Mouse (Mus musculus): ENCODE data around the gene Mob3a. TPM values are rescaled to one million over a fixed set of nuclear protein-coding genes. Genes with fewer than 3 reads are reported as not detected.

Mob3a gene
- total and polyA plus RNA-seq, 3 experiments: 56.9 to 84.2 (median 71.4) TPM

GRCm38 (mm10) chr10:80665016-80665380 is 36.8 kb downstream of the Mob3a start:
- dilution Hi-C loops (cut with MboI; ENCODE audit: extremely low pct_ligation_motif_present, extremely low pct_unique_long_range_greater_than_20kb, low sequenced_read_pairs): no loop called here
- no peak overlapping the region for H3K9ac ChIP-seq (ENCODE audit: insufficient read depth, low read depth)
- peaks cover 45 to 49% of the 10 kb centered on the region in 2 experiments for H3K36me3 ChIP-seq (replicated peaks in 1 of 2; ENCODE audit: control insufficient read depth in 1 of 2, insufficient read depth in 1 of 2, low read length in 1 of 2)
- H3K27me3 ChIP-seq (replicated peaks): no peaks in the 10 kb centered on the region
- no peak overlapping the region for H3K4me3 ChIP-seq (replicated peaks in 1 of 3; ENCODE audit: low read depth in 2 of 3, low read length in 2 of 3, poor library complexity in 1 of 3)
- in situ Hi-C loops (cut with MboI; ENCODE audit: low pct_ligation_motif_present, low pct_unique_long_range_greater_than_20kb, low sequenced_read_pairs): no loop called here
- no peak for DNase-seq (ENCODE audit: extremely low read depth)
- H3K4me1 ChIP-seq (ENCODE audit: control insufficient read depth in 1 of 2, insufficient read depth in 2 of 2): peaks cover 13 to 74% of the 10 kb centered on the region in 2 experiments
- H3K4me2 ChIP-seq (ENCODE audit: insufficient read depth, low read depth, poor library complexity, severe bottlenecking): no peak overlapping the region
- peak overlapping the region; percentile 71 for H3K27ac ChIP-seq (ENCODE audit: insufficient read depth, low read depth)
- no peaks in the 10 kb centered on the region for H3K79me2 ChIP-seq (replicated peaks; ENCODE audit: control insufficient read depth, extremely low read depth, insufficient read depth, poor library complexity, severe bottlenecking)
- no peak for TF ChIP-seq KAT2A (IDR thresholded peaks at IDR 0.05; ENCODE audit: insufficient replicate concordance, low read length)
- no peaks in the 10 kb centered on the region for H3K9me3 ChIP-seq (replicated peaks; ENCODE audit: low read length)

DNA sequence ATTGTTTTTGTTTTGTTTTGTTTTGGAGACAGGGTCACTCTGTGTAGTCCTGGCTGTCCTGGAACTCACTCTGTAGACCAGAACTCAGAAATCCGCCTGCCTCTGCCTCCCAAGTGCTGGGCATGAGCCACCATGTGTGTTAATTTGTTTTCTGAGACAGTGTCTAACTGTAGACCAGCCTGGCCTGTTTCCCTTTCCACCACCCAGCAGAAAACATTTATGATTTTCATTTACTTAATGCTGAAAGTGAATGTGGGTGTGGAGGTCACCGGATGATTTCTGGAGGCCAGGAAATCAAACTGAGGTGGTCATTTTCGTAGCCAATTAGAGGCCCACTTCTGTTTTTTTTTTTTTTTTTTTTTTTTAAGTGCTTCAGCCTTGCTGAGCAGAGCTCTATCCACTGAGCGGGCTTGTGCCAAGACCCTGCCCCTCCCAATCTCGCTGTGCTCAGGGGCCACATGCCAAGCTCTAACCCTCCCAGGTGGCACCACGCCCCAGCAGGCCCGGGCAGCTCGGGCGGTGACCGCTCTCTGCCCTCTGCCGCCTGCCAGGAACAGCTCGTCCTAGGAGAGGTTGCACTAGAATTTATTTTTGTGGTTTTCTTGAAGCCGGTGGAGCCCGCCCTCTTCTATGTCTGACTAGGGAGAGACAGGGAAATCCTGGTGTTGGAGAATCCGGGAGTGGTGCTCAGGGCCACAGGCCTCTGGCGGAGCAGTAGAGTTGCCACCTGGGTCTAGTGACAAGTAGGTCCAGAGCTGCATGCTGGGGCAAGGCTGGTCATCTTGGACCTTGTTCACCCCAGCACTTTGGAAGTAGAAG is 37.4 kb downstream of the Mob3a start:
- H3K4me2 ChIP-seq (ENCODE audit: insufficient read depth, low read depth, poor library complexity, severe bottlenecking): no peak overlapping the region
- in situ Hi-C loops (cut with MboI; ENCODE audit: low pct_ligation_motif_present, low pct_unique_long_range_greater_than_20kb, low sequenced_read_pairs) (no loop called here), dilution Hi-C loops (cut with MboI; ENCODE audit: extremely low pct_ligation_motif_present, extremely low pct_unique_long_range_greater_than_20kb, low sequenced_read_pairs) (no loop called here)
- peaks cover 39 to 43% of the 10 kb centered on the region in 2 experiments for H3K36me3 ChIP-seq (replicated peaks in 1 of 2; ENCODE audit: control insufficient read depth in 1 of 2, insufficient read depth in 1 of 2, low read length in 1 of 2)
- no peak overlapping the region for H3K4me3 ChIP-seq (replicated peaks in 1 of 3; ENCODE audit: low read depth in 2 of 3, low read length in 2 of 3, poor library complexity in 1 of 3)
- TF ChIP-seq IRF4 (IDR thresholded peaks at IDR 0.05; ENCODE audit: low read depth, low read length) (0 out of 2 replicates have a peak, but pooled peaks have one; percentile 19), POLR2AphosphoS2 (IDR thresholded peaks at IDR 0.05; ENCODE audit: low read depth, low read length) (no peak), UBTF (IDR thresholded peaks at IDR 0.05; ENCODE audit: low read depth, low read length) (no peak), MAZ (IDR thresholded peaks at IDR 0.05; ENCODE audit: low read depth, low read length) (no peak), MXI1 (IDR thresholded peaks at IDR 0.05; ENCODE audit: low read depth, low read length) (peak; percentile 30; the same call in 1 of the 2 replicates), ELF1 (IDR thresholded peaks at IDR 0.05; ENCODE audit: low read depth, low read length) (0 out of 2 replicates have a peak, but pooled peaks have one; percentile 28), ZNF384 (IDR thresholded peaks at IDR 0.05; ENCODE audit: low read depth, low read length) (peak; percentile 87), TCF12 (IDR thresholded peaks at IDR 0.05; ENCODE audit: low read depth, low read length) (no peak), POLR2A (IDR thresholded peaks at IDR 0.05; ENCODE audit: low read depth, low read length) (peak; percentile 20; the same call in 1 of the 2 replicates)
- H3K27me3 ChIP-seq (replicated peaks): no peaks in the 10 kb centered on the region
- no peaks in the 10 kb centered on the region for H3K9me3 ChIP-seq (replicated peaks; ENCODE audit: low read length)
- H3K79me2 ChIP-seq (replicated peaks; ENCODE audit: control insufficient read depth, extremely low read depth, insufficient read depth, poor library complexity, severe bottlenecking): no peaks in the 10 kb centered on the region
- no peak for DNase-seq (ENCODE audit: extremely low read depth)
- peak overlapping the region; percentile 88 for H3K27ac ChIP-seq (ENCODE audit: insufficient read depth, low read depth)
- H3K9ac ChIP-seq (ENCODE audit: insufficient read depth, low read depth): no peak overlapping the region
- H3K4me1 ChIP-seq (ENCODE audit: control insufficient read depth in 1 of 2, insufficient read depth in 2 of 2): peaks cover 13 to 68% of the 10 kb centered on the region in 2 experiments

DNA sequence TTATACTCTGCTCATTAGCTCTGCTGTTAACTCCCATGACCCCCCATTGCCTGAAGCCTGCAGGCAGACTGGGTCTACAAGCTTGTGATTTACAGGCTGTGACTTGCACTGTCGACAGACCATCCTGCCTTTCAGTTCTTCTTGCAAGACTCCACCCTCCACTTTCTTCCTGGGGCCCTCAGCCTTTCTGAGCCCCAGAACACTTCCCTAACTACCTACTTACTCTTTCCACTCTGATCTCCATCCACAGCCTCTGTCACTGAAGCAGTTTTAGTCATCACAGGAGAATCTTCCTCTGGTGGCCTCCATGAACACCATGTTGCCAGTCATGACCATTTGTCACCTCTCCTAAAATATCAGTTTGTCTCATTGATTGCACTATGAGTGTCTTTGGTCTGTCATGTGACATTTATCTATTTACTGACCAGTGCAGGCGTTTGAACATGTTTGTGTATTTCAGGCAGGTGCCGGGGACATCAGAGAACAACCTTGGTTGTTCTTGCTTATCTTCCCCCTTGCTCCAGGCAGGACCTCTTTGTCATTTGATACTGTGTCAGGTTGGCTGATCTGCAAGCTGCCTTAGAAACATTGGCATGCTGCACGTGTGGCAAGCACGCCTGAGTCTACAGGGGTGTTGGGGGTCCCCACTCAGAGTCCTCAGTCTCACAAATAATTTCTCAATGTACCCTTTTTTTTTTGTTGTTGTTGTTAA is 38.1 kb downstream of the Mob3a start:
- Histone ChIP-seq H3K4me3 (replicated peaks in 1 of 3; ENCODE audit: low read depth in 2 of 3, low read length in 2 of 3, poor library complexity in 1 of 3) (no peak overlapping the region), H3K9ac (ENCODE audit: insufficient read depth, low read depth) (peak overlapping the region; percentile 36), H3K27me3 (replicated peaks) (no peaks in the 10 kb centered on the region), H3K79me2 (replicated peaks; ENCODE audit: control insufficient read depth, extremely low read depth, insufficient read depth, poor library complexity, severe bottlenecking) (no peaks in the 10 kb centered on the region), H3K4me1 (ENCODE audit: control insufficient read depth in 1 of 2, insufficient read depth in 2 of 2) (peaks cover 8 to 66% of the 10 kb centered on the region in 2 experiments), H3K27ac (ENCODE audit: insufficient read depth, low read depth) (peak overlapping the region; percentile 88), H3K4me2 (ENCODE audit: insufficient read depth, low read depth, poor library complexity, severe bottlenecking) (peak overlapping the region; percentile 26), H3K36me3 (replicated peaks in 1 of 2; ENCODE audit: control insufficient read depth in 1 of 2, insufficient read depth in 1 of 2, low read length in 1 of 2) (peaks cover 32 to 35% of the 10 kb centered on the region in 2 experiments), H3K9me3 (replicated peaks; ENCODE audit: low read length) (no peaks in the 10 kb centered on the region)
- in situ Hi-C loops (cut with MboI; ENCODE audit: low pct_ligation_motif_present, low pct_unique_long_range_greater_than_20kb, low sequenced_read_pairs) (no loop called here), dilution Hi-C loops (cut with MboI; ENCODE audit: extremely low pct_ligation_motif_present, extremely low pct_unique_long_range_greater_than_20kb, low sequenced_read_pairs) (no loop called here)
- peak; percentile 83 for DNase-seq (ENCODE audit: extremely low read depth)
- TF ChIP-seq MAX (IDR thresholded peaks at IDR 0.05; ENCODE audit: low read length) (0 out of 2 replicates have a peak, but pooled peaks have one; percentile 25), EP300 (IDR thresholded peaks at IDR 0.05; ENCODE audit: low read length) (peak; percentile 58; the same call in 1 of the 2 replicates), USF2 (conservative IDR thresholded peaks at IDR 0.05; ENCODE audit: low read depth, low read length) (peak; percentile 62), MYC (IDR thresholded peaks at IDR 0.05; ENCODE audit: low read depth, low read length) (no peak), USF1 (IDR thresholded peaks at IDR 0.05; ENCODE audit: low read depth, low read length) (peak; percentile 46), HCFC1 (IDR thresholded peaks at IDR 0.05; ENCODE audit: low read depth, low read length) (no peak), ELF1 (IDR thresholded peaks at IDR 0.05; ENCODE audit: low read depth, low read length) (peak; percentile 16; the same call in 1 of the 2 replicates), ZNF384 (IDR thresholded peaks at IDR 0.05; ENCODE audit: low read depth, low read length) (peak; percentile 11; the same call in 1 of the 2 replicates), MEF2A (IDR thresholded peaks at IDR 0.05; ENCODE audit: borderline replicate concordance, low read depth, low read length) (peak; percentile 96), ETS1 (conservative IDR thresholded peaks at IDR 0.05; ENCODE audit: low read depth, low read length) (peak; percentile 75), JUND (conservative IDR thresholded peaks at IDR 0.05; ENCODE audit: low read depth, low read length) (no peak; the same call in 1 of the 2 replicates), TCF12 (IDR thresholded peaks at IDR 0.05; ENCODE audit: low read depth, low read length) (peak; percentile 24; the same call in 1 of the 2 replicates), GABPA (IDR thresholded peaks at IDR 0.05; ENCODE audit: insufficient replicate concordance, low read depth, low read length) (no peak), JUN (IDR thresholded peaks at IDR 0.05; ENCODE audit: insufficient read depth, low read depth, low read length) (peak; percentile 84), IRF4 (IDR thresholded peaks at IDR 0.05; ENCODE audit: low read depth, low read length) (peak; percentile 82)
